Mouse (Mus musculus) embryo, embryonic 9.5 days (tissue): ENCODE measurements at regions not wholly inside any gene's neighbourhood (a gene's known extent, or its start where the extent isn't known, plus 50 kb on each side); places are given as distances from the start of the nearest gene placed in this dataset.

Experiments used
- DNase-seq: peaks from one replicate; pipeline ENCODE4 v3.0.0-alpha.2; 2017; ENCODE audit errors: extremely low spot score

DNA sequence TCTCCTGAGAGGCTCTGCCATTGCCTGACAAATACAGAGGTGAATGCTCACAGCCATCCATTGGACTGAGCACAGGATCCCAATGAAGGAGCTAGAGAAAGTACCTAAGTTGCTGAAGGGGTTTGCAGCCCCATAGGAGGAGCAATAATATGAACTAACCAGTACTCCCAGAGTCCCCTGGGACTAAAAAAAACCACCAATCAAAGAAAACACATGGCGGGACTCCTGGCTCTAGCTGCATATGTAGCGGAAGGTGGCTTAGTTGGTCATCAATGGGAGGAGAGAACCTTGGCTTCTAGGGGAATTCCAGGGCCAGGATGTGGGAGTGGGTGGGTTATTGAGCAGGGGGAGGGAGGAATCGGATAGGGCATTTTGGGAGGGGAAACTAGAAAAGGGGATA, 207.8 kb downstream of the Otol1 start:
- no peak for DNase-seq

DNA sequence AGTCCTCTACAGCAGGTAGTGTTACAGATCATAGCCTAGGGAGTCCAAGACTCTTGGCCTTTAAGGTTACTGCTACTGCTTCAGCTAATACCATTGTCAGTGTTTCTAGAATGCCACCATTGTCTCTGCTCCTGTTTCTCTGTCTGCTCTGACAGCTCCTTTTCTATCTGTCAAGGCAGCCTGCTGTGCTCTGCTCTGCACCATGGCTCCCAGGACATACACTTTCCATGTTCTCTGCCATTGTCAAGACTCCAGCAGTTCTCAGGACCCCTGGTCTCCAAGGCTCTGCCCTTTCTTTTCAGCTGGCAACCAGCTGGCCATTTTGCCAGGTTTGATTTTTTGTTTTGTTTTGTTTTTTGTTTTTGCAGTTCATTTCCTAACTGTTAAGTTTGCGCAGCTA, 208.7 kb downstream of the Otol1 start:
- DNase-seq: peak; percentile 10

- no peak for DNase-seq
Observed at GRCm38 (mm10) chr3:70218757-70219360, 211.4 kb downstream of the Otol1 start.

DNA sequence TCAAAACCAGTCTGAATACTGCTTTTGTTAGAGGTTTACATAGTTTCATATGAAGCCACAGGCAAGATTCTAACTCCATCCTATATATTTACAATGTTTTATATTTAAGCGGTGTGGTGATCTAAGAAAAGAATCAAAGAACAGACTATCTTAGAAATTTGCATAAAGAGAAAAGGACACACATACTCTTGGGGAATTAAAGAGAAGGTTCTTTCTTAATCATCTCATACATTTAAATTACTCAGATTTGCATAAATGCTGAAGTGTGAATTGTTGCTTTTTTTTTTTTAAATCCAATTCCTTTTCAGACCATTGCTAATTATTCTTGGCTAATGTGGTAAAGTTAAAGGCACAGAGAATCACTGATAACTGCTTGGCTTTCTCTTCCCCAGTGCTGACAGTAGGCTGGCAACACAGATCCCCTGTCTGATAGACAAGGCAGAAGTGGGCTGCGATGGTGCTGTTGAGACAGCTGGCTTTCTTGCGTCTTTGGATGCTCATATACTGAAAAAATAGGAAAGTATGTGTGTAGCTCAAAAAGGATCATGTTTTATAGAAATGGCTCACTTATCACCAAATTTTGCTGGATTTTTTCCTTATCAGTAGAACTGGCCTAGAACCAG, 216.1 kb downstream of the Otol1 start:
- DNase-seq: no peak

DNA sequence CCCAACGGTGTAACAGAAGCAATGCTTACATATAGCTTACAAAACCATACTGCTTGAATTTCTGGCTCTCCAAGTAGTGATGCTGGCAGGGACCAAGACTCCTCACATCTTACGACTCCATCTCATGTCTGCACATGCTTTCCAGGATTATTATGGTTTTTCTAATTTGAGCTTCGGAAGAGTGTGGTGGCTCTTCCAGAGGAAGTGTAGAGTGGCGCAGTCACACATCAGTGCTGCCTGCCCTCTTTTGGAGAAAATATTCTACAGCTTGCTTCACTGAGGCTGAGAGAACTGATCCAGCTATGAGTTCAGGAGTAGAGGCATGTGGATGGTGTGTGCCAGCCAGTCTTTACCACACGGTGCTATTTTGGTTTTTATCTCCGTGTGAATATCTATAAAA, 217.4 kb downstream of the Otol1 start:
- DNase-seq: no peak

DNA sequence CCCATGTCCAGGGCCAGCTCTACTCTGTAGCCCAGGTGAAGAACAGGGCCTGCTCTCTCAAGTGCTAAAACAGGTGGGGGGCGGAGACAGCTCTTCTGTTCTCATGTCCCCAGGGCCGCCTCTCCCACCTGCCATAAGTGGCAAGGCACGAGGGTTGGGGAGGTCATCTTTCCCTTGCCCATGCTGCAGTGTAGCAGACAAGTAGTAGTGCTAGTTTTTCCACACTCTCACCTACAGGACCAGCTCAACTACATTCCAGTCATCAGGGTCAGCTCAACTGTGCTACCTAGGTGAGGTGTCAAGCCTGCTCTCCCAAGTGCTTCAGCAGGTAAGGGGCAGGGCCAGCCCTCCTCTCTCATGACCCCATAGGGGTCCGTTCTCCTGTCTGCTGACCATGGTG, 219.8 kb downstream of the Otol1 start:
- no peak for DNase-seq

DNA sequence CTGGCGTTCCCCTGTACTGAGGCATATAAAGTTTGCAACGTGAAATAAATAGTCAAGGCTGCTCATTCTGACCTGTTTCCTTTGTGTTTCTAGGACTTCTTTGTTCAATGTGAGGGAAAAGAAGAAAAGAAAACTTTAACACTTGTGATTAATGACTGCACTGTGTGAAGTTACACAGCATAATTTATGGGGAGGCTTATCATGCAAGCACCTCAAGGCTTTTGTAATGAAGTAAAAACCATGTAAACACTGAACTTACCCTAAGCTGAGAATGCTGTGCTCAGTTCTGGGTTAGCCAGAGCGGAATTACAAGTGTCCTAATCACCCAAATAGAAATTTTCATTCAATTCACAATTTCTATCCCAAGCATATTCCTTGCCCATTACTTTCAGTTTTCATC, 241.2 kb downstream of the Otol1 start:
- no peak for DNase-seq

GRCm38 (mm10) chr3:70249922-70250321, 242.5 kb downstream of the Otol1 start:
- DNase-seq: no peak

GRCm38 (mm10) chr3:70250733-70251132, 243.3 kb downstream of the Otol1 start:
- DNase-seq: no peak

- no peak for DNase-seq
Observed at GRCm38 (mm10) chr3:70263318-70263717, 255.9 kb downstream of the Otol1 start.

DNA sequence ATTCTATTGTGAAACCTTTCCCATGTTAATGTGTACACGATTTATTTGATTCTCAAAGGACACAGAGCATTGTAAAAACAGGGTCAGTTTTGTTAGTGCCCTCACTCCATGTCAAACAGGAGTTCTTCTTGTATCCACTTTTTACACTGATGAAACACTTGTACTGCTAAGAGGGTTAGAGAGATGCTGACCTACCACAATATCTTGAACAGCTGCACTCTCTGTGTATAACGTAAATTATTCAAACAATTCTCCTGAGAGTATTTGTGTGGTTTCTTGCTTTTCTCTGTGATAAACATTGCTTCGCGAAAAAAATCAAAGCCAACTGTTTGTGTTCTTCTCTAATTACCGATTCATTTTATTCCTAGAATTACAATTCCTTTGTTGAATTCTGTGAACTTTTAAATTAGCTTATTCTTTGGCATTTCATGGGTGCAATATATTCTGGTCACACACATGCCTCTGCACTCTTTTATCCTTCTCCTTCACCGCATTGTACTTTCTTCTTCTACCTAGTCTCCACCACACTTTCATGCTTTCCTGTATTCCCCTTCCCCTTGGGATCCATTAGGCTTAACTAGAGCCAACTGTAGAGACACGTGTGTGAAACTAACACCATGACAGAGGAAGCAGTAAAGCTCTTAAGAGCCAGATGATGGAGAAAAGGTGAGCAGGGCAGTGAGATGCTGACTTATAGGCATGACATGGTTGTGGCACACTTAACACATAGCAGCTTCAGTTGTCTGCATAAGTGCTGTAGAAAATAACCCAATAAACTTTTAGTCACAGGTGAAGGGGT, 281.4 kb downstream of the Otol1 start:
- DNase-seq: no peak

- no peak for DNase-seq
Observed at GRCm38 (mm10) chr3:70307556-70307955, 300.1 kb downstream of the Otol1 start.

DNA sequence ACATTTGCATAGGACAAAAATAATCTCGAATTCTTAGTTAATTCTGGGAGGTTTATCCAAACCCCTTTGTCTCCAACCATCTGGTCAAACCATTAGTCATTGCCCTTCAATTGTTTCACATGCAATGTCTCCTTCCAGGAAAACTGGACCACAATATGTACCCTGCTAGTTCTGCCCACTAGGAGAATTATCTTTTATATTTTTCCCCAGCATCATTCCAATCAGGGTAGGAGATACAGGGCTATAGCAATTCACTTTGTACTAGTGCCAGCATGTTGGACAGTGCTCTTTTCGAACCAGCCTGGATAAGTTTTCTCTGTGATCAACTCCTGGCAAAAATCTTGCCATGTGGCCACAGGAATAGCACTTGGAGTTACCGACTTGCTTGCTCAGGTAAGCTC, 300.6 kb downstream of the Otol1 start:
- no peak for DNase-seq

- no peak for DNase-seq
Observed at GRCm38 (mm10) chr3:70309304-70309703, 301.9 kb downstream of the Otol1 start.

- no peak for DNase-seq
Observed at GRCm38 (mm10) chr3:70311055-70311454, 303.6 kb downstream of the Otol1 start.

- DNase-seq: no peak
Observed at GRCm38 (mm10) chr3:70312034-70312433, 304.6 kb downstream of the Otol1 start.

- no peak for DNase-seq
Observed at GRCm38 (mm10) chr3:70313119-70313868, 305.9 kb downstream of the Otol1 start.

- no peak for DNase-seq
Observed at GRCm38 (mm10) chr3:70314239-70314638, 306.8 kb downstream of the Otol1 start.

DNA sequence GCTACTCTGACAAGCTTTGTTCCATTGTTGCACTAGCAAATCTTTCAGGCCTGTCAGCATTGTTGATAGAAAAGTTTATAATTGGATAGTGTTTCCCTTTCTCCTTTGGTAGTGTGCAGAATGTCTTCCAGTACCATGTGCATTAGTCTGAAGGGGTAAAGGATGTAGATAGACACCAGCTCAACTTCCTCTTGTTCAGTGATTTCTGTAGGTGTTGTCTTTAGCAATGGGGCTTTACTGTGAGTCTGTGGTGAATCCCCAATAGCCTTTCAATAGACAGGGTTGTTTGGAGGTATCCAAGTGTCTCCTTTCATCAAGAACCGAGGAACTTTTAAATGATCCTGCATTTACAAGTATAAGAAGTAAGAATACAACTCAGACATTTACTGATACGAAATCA, 311.0 kb downstream of the Otol1 start:
- DNase-seq: no peak

DNA sequence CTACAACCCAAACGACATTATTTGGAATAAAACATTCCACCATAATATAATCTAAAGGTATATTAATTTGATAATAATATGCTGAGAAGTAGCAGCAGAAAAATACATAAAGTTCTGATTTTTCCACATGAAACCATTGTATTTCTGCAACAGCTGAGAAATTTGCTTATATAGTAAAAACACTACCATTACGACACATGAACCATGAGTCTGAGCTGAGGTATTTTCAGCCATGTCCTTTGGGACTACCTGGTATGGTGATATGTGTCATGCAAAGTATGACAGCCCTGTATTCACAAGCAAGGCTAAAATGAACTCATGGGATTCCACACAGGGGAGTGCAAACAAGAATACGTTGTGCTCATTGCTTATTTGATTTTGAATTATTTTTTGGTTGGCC, 311.7 kb downstream of the Otol1 start:
- no peak for DNase-seq

DNA sequence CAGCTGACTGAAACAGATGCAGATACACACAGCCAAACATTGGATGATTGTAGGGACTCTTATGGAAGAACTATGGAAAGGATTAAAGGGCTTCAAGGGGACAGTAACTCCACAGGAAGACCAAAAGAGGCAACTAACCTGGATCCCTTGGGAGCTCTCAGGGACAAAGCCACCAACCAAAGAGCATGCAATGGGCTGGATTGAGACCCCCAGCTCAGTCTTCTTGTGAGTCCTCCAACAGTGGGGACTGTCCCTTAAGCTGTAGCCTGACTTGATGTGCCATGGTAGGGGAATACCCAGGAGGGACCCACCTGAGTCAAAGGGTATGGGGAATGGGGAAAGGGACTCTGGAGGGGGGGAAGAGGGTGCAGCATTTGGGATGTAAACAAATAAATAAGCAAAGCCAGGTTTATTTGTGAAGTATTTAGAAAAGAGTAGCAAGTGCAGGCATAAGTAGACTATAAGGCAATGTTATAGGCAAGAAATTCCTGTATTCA, 313.8 kb downstream of the Otol1 start:
- no peak for DNase-seq

DNA sequence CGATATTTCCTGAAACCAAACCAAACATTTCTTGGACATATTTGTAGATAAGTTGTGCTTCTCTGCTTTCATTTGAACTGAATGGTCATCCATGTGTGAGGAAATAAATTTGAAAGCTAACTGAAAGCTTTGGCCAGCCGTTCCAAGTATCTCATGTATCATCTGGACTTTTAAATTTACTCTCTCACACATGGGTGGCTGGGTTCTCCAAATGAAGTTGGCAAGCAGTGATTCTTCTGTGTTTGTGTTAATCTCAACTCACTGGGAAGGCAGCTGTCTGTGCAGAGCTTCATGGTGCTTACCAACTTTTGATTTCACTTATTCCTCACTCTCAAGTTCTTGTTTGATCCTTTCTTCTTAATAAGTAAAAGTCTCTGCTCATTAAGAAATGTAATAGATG, 317.3 kb downstream of the Otol1 start:
- DNase-seq: no peak
